10 mouse cellular contexts compared by ENCODE assay signal in genomic region chr11:117521906-117522780, GRCm38 (mm10). TPM values are rescaled to one million over a fixed set of nuclear protein-coding genes. Genes with fewer than 3 reads are reported as not detected.
DNase-seq lines count a peak whose midpoint lies in the region; ATAC-seq and TF ChIP-seq lines count a peak whose summit lies in the region.
"Had no signal": no experiment of that assay in that cellular context is flagged by ENCODE, and none has a peak within 500 bp of the region (broad histone marks: within the 10 kb centered on the region; RNA-seq: fewer than 3 reads in every experiment).

No protein-coding gene starts in this region.

- DNase-seq in heart, adult 11 months, result peak; percentile 91
- DNase-seq in heart, postnatal 25 days (ENCODE audit: low spot score), result no peak
- DNase-seq in ES-CJ7 (ENCODE audit: low read depth, low spot score), result peak; percentile 64
- no peak for DNase-seq in heart, postnatal 0 days (ENCODE audit: low spot score)
- DNase-seq in midbrain, embryonic 14.5 days, result no peak
- no peak for DNase-seq in spleen, postnatal 10 days (ENCODE audit: low spot score in 2 of 2)
- no peak for DNase-seq in embryo, embryonic 9.5 days (ENCODE audit: extremely low spot score)

- WGBS in heart, postnatal 0 days, result 75% methylated on average over 13 of the region's 13 CpGs
- WGBS in midbrain, embryonic 14.5 days, result 70% methylated on average over 13 of the region's 13 CpGs
- 48% methylated on average over 13 of the region's 13 CpGs for WGBS in kidney, embryonic 16.5 days

- H3K9ac ChIP-seq in heart, postnatal 0 days (replicated peaks; ENCODE audit: low read depth, low read length), result no peak overlapping the region
- H3K9ac ChIP-seq in midbrain, embryonic 14.5 days (replicated peaks; ENCODE audit: low read length), result no peak overlapping the region
- H3K9ac ChIP-seq in kidney, embryonic 16.5 days (replicated peaks; ENCODE audit: low read length), result no peak overlapping the region
- H3K9ac ChIP-seq: liver, embryonic 12.5 days had no signal

- intact Hi-C loops in heart, postnatal 25 days (cut with DNase I), result no loop called here

- no peak for TF ChIP-seq CTCF in heart, postnatal 0 days (IDR thresholded peaks at IDR 0.05; ENCODE audit: low read depth)

- ATAC-seq in heart, postnatal 0 days (ENCODE audit: insufficient read depth, low read depth), result no peak
- no peak for ATAC-seq in midbrain, embryonic 14.5 days (ENCODE audit: low FRiP score, low TSS enrichment)
- no peak for ATAC-seq in kidney, embryonic 16.5 days (ENCODE audit: low FRiP score, low TSS enrichment)

- H3K36me3 ChIP-seq in heart, postnatal 0 days (replicated peaks; ENCODE audit: control insufficient read depth, insufficient read depth, low read length), result no peaks in the 10 kb centered on the region
- H3K36me3 ChIP-seq in midbrain, embryonic 14.5 days (ENCODE audit: control insufficient read depth, insufficient read depth, low read length), result no peaks in the 10 kb centered on the region
- H3K36me3 ChIP-seq in kidney, embryonic 16.5 days (ENCODE audit: insufficient read depth, low read length), result no peaks in the 10 kb centered on the region
- H3K36me3 ChIP-seq: liver, embryonic 12.5 days had no signal

- H3K27me3 ChIP-seq in heart, postnatal 0 days (ENCODE audit: control insufficient read depth, insufficient read depth, low read length), result no peaks in the 10 kb centered on the region
- no peaks in the 10 kb centered on the region for H3K27me3 ChIP-seq in midbrain, embryonic 14.5 days (ENCODE audit: control insufficient read depth, insufficient read depth, low read length)
- no peaks in the 10 kb centered on the region for H3K27me3 ChIP-seq in kidney, embryonic 16.5 days (ENCODE audit: insufficient read depth, low read length)

- peak overlapping the region; percentile 91 for H3K27ac ChIP-seq in heart, postnatal 0 days (ENCODE audit: low read depth)
- peak overlapping the region; percentile 47; the same call in 1 of the 2 replicates for H3K27ac ChIP-seq in midbrain, embryonic 14.5 days (replicated peaks; ENCODE audit: low read depth, low read length)
- no peak overlapping the region for H3K27ac ChIP-seq in kidney, embryonic 16.5 days (ENCODE audit: low read length)
- H3K27ac ChIP-seq: liver, embryonic 12.5 days had no signal

- H3K4me3 ChIP-seq in heart, postnatal 0 days (ENCODE audit: low read depth, low read length), result no peak overlapping the region
- H3K4me3 ChIP-seq in midbrain, embryonic 14.5 days (replicated peaks; ENCODE audit: low read depth, low read length), result no peak overlapping the region
- no peak overlapping the region for H3K4me3 ChIP-seq in kidney, embryonic 16.5 days (ENCODE audit: low read length)
- H3K4me3 ChIP-seq: liver, embryonic 12.5 days had no signal

- no peak overlapping the region for H3K4me2 ChIP-seq in heart, postnatal 0 days (ENCODE audit: low read depth, low read length)
- H3K4me2 ChIP-seq in midbrain, embryonic 14.5 days (ENCODE audit: low read length), result no peak overlapping the region
- no peak overlapping the region for H3K4me2 ChIP-seq in kidney, embryonic 16.5 days (replicated peaks; ENCODE audit: low read depth, low read length)
- H3K4me2 ChIP-seq: liver, embryonic 12.5 days had no signal

- peaks cover 20% of the 10 kb centered on the region for H3K4me1 ChIP-seq in heart, postnatal 0 days (ENCODE audit: control insufficient read depth, insufficient read depth)
- peaks cover 22% of the 10 kb centered on the region for H3K4me1 ChIP-seq in midbrain, embryonic 14.5 days (ENCODE audit: control insufficient read depth, insufficient read depth, low read length)
- H3K4me1 ChIP-seq in kidney, embryonic 16.5 days (ENCODE audit: insufficient read depth, low read length), result peaks cover 24% of the 10 kb centered on the region
- H3K4me1 ChIP-seq: liver, embryonic 12.5 days had no signal

- no peaks in the 10 kb centered on the region; the same call in 1 of the 2 replicates for H3K9me3 ChIP-seq in heart, postnatal 0 days (replicated peaks; ENCODE audit: control insufficient read depth, low read length)
- no peaks in the 10 kb centered on the region for H3K9me3 ChIP-seq in midbrain, embryonic 14.5 days (ENCODE audit: control insufficient read depth, low read length)
- peaks cover 4% of the 10 kb centered on the region; the same call in 1 of the 2 replicates for H3K9me3 ChIP-seq in kidney, embryonic 16.5 days (ENCODE audit: low read length)

- TF ChIP-seq EP300 in heart, postnatal 0 days (IDR thresholded peaks at IDR 0.05; ENCODE audit: low read depth), result no peak

RNA-seq across cellular contexts. Expression of gene Gm11733, which starts 38.0 kb away (rescaled TPM):
- not detected for total RNA-seq in heart, postnatal 25 days (2021)
- total RNA-seq in heart, postnatal 0 days (2014; rRNA removed; ENCODE audit: low replicate concordance), result 0.08 TPM in 1 of 2 replicates, not detected in the other
- not detected in 2 replicates for polyA plus RNA-seq in heart, postnatal 0 days (2015; fragmentation: Nextera tagmentation; extraction: Ambion mirVana)
- 0.12 TPM in 1 of 2 replicates, not detected in the other for polyA plus RNA-seq in midbrain, embryonic 14.5 days (2014; fragmentation: Nextera tagmentation; extraction: Ambion mirVana)
- polyA plus RNA-seq in kidney, embryonic 16.5 days (2015; fragmentation: Nextera tagmentation; extraction: Ambion mirVana), result not detected in 2 replicates
- polyA plus RNA-seq: gonadal fat pad, adult 2 months; liver, embryonic 12.5 days had no signal

Comparison
In these comparisons a context has a peak if more than half of its experiments do, and no peak if none do; other contexts are left out.
1. DNase-seq: peak in heart, adult 11 months (single experiment) and ES-CJ7 (single experiment); none in heart, postnatal 25 days (single experiment), heart, postnatal 0 days (single experiment), midbrain, embryonic 14.5 days (single experiment), spleen, postnatal 10 days (0 of 2) and embryo, embryonic 9.5 days (single experiment).